Mouse (Mus musculus) pancreas, adult 10 weeks (tissue): Measurements from ENCODE around the gene Azin2. TPM values are rescaled to one million over a fixed set of nuclear protein-coding genes. Genes with fewer than 3 reads are reported as not detected.

Experiments
- polyA plus RNA-seq: library from polyadenylated mRNA; stranded (reverse); fragments of 350-450 nt; fragmentation: Illumina TruSeq; extraction: RNeasy Lipid Tissue Mini Kit (QIAGEN cat#74804); gene quantifications from one replicate; pipeline ENCODE4 v1.2.3, GENCODE M21; 2015; ENCODE audit warnings: low read depth, low replicate concordance; ENCODE audit not compliant: insufficient read depth

Azin2 gene
- polyA plus RNA-seq = 1.6 TPM

GRCm38 (mm10) chr4:128962029-128962925, at the start of gene Azin2:
Gene Azin2, minus strand, starts transcription at chr4:128962442.

GRCm38 (mm10) chr4:128991500-128992008, 29.3 kb upstream of the Azin2 start, which contains the start of gene Ak2:
Gene Ak2, plus strand, starts transcription at chr4:128991958.

GRCm38 (mm10) chr4:128883379-128883781, 78.9 kb downstream of the Azin2 start, which contains the start of gene Trim62:
Gene Trim62, plus strand, starts transcription at chr4:128883580.

Other genes with a start within 250 kb of the Azin2 start
- not detected for gene A3galt2, start 207.1 kb downstream of the Azin2 start, polyA plus RNA-seq
- gene Zfp362, start 156.4 kb downstream of the Azin2 start, polyA plus RNA-seq = 5.7 TPM
- gene Trim62, start 78.9 kb downstream of the Azin2 start, polyA plus RNA-seq = 0.90 TPM
- 30.6 TPM for gene Ak2, start 29.5 kb upstream of the Azin2 start, polyA plus RNA-seq
- gene Rnf19b, start 95.8 kb upstream of the Azin2 start, polyA plus RNA-seq = 5.2 TPM
- not detected for gene Tmem54, start 143.1 kb upstream of the Azin2 start, polyA plus RNA-seq
- not detected for gene Hpca, start 159.6 kb upstream of the Azin2 start, polyA plus RNA-seq
- gene Fndc5, start 174.6 kb upstream of the Azin2 start, polyA plus RNA-seq = not detected
- 4.6 TPM for gene S100pbp, start 227.3 kb upstream of the Azin2 start, polyA plus RNA-seq
- gene Yars, start 227.3 kb upstream of the Azin2 start, polyA plus RNA-seq = 18.5 TPM